Mouse (Mus musculus) MEL (cell line): ENCODE results near the gene Letm1. TPM values are rescaled to one million over a fixed set of nuclear protein-coding genes. Genes with fewer than 3 reads are reported as not detected.

Source experiments
- DNase-seq: peaks from one replicate; pipeline ENCODE4 v3.0.0; 2011; ENCODE audit warnings: low read depth, low spot score
- H3K27ac ChIP-seq: 2 replicates; pipeline ENCODE4 v1.5.1; 2012; ENCODE audit warnings: low read depth, mild to moderate bottlenecking, control low read depth, low read length, moderate library complexity; ENCODE audit not compliant: control insufficient read depth
- H3K27me3 ChIP-seq, 2 experiments: fragments of 150-350 bp in 1 of 2; sonication (generic) in 1 of 2; 2 replicates each; pipeline ENCODE4 v1.6.1; 2012; ENCODE audit warnings: low read length in 2 of 2, mild to moderate bottlenecking in 2 of 2, improper control_type of control experiment in 1 of 2, moderate library complexity in 1 of 2; ENCODE audit not compliant: insufficient read depth in 2 of 2, control insufficient read depth in 1 of 2
- H3K36me3 ChIP-seq, 2 experiments: 2 replicates each; pipeline ENCODE4 v1.6.1; 2012 to 2014; ENCODE audit warnings: low read length in 2 of 2, improper control_type of control experiment in 1 of 2, inconsistent platforms in 1 of 2, mild to moderate bottlenecking in 1 of 2; ENCODE audit not compliant: insufficient read depth in 2 of 2, control insufficient read depth in 1 of 2
- H3K4me1 ChIP-seq, 2 experiments: fragments of 150-350 bp in 1 of 2; sonication (generic) in 1 of 2; 2 replicates each; pipeline ENCODE4 v1.6.1; 2012; ENCODE audit warnings: low read length in 2 of 2, improper control_type of control experiment in 1 of 2, mild to moderate bottlenecking in 1 of 2; ENCODE audit not compliant: insufficient read depth in 2 of 2, control insufficient read depth in 1 of 2
- H3K4me3 ChIP-seq, 2 experiments: fragments of 150-350 bp in 1 of 2; sonication (generic) in 1 of 2; 2 replicates each; pipeline ENCODE4 v1.5.1; 2012; ENCODE audit warnings: low read depth in 2 of 2, low read length in 2 of 2, mild to moderate bottlenecking in 2 of 2, moderate library complexity in 2 of 2, control low read depth in 1 of 2, improper control_type of control experiment in 1 of 2; ENCODE audit not compliant: control insufficient read depth in 1 of 2, insufficient read depth in 1 of 2
- H3K79me2 ChIP-seq: 2 replicates; pipeline ENCODE4 v1.6.1; 2012; ENCODE audit warnings: mild to moderate bottlenecking, low read length, moderate library complexity; ENCODE audit not compliant: control insufficient read depth, poor library complexity, insufficient read depth
- H3K9ac ChIP-seq: 2 replicates; pipeline ENCODE4 v1.6.1; 2012; ENCODE audit warnings: low read depth, mild to moderate bottlenecking, control low read depth, low read length, moderate library complexity; ENCODE audit not compliant: control insufficient read depth, poor library complexity, severe bottlenecking
- H3K9me3 ChIP-seq: fragments of 150-350 bp; sonication (generic); replicated peaks from 2 replicates; pipeline ENCODE4 v1.6.1; 2012; ENCODE audit warnings: mild to moderate bottlenecking, low read length, improper control_type of control experiment, moderate library complexity; ENCODE audit not compliant: insufficient read depth
- BHLHE40 ChIP-seq: IDR thresholded peaks from 2 replicates; pipeline ENCODE4 v1.6.1; 2012; ENCODE audit warnings: low read depth, mild to moderate bottlenecking, inconsistent platforms, low read length, improper control_type of control experiment, borderline replicate concordance
- E2F4 ChIP-seq: IDR thresholded peaks from 2 replicates; pipeline ENCODE4 v1.6.1; 2011; ENCODE audit warnings: low read depth, low read length, improper control_type of control experiment, borderline replicate concordance
- ELF1 ChIP-seq: IDR thresholded peaks from 2 replicates; pipeline ENCODE4 v1.6.1; 2014; ENCODE audit warnings: low read depth, mild to moderate bottlenecking, inconsistent platforms, low read length, improper control_type of control experiment, moderate library complexity
- EP300 ChIP-seq, 2 experiments: IDR thresholded peaks; 2 replicates each; pipeline ENCODE4 v1.6.1; 2011; ENCODE audit warnings: improper control_type of control experiment in 2 of 2, low read length in 2 of 2, low read depth in 1 of 2, mild to moderate bottlenecking in 1 of 2
- GATA1 ChIP-seq: IDR thresholded peaks from 2 replicates; pipeline ENCODE4 v1.6.1; 2011; ENCODE audit warnings: low read depth, low read length, improper control_type of control experiment
- KAT2A ChIP-seq: conservative IDR thresholded peaks from 2 replicates; pipeline ENCODE4 v1.6.1; 2012; ENCODE audit warnings: low read depth, low read length, improper control_type of control experiment, inconsistent platforms
- MAFK ChIP-seq: IDR thresholded peaks from 2 replicates; pipeline ENCODE4 v1.6.1; 2011; ENCODE audit warnings: low read depth, mild to moderate bottlenecking, low read length, improper control_type of control experiment, borderline replicate concordance
- MEF2A ChIP-seq: IDR thresholded peaks from 2 replicates; pipeline ENCODE4 v1.6.1; 2014; ENCODE audit warnings: low read depth, mild to moderate bottlenecking, inconsistent platforms, low read length, improper control_type of control experiment; ENCODE audit not compliant: poor library complexity, insufficient replicate concordance, severe bottlenecking; ENCODE audit errors: extremely low read depth
- MYB ChIP-seq: IDR thresholded peaks from 2 replicates; pipeline ENCODE4 v1.6.1; 2011; ENCODE audit warnings: mild to moderate bottlenecking, low read depth, low read length, improper control_type of control experiment
- NELFE ChIP-seq: IDR thresholded peaks from 2 replicates; pipeline ENCODE4 v1.6.1; 2011; ENCODE audit warnings: low read depth, low read length, improper control_type of control experiment
- NRF1 ChIP-seq: IDR thresholded peaks from 2 replicates; pipeline ENCODE4 v1.6.1; 2014; ENCODE audit warnings: low read depth, mild to moderate bottlenecking, inconsistent platforms, low read length, improper control_type of control experiment, moderate library complexity; ENCODE audit not compliant: poor library complexity, insufficient read depth, severe bottlenecking
- RAD21 ChIP-seq: IDR thresholded peaks from 2 replicates; pipeline ENCODE4 v1.6.1; 2011; ENCODE audit warnings: mild to moderate bottlenecking, low read depth, low read length, improper control_type of control experiment
- RCOR1 ChIP-seq: IDR thresholded peaks from 2 replicates; pipeline ENCODE4 v1.6.1; 2012; ENCODE audit warnings: low read depth, mild to moderate bottlenecking, inconsistent platforms, low read length, improper control_type of control experiment
- SMC3 ChIP-seq: IDR thresholded peaks from 2 replicates; pipeline ENCODE4 v1.6.1; 2011; ENCODE audit warnings: low read depth, low read length, improper control_type of control experiment
- UBTF ChIP-seq: IDR thresholded peaks from 2 replicates; pipeline ENCODE4 v1.6.1; 2012; ENCODE audit warnings: low read depth, mild to moderate bottlenecking, inconsistent platforms, low read length, improper control_type of control experiment, moderate library complexity, borderline replicate concordance; ENCODE audit not compliant: insufficient read depth
- USF2 ChIP-seq, 2 experiments: IDR thresholded peaks; 2 replicates each; pipeline ENCODE4 v1.6.1; 2011 to 2012; ENCODE audit warnings: improper control_type of control experiment in 2 of 2, low read length in 2 of 2, borderline replicate concordance in 1 of 2, inconsistent platforms in 1 of 2, low read depth in 1 of 2, mild to moderate bottlenecking in 1 of 2; ENCODE audit not compliant: insufficient read depth in 1 of 2
- ZC3H11A ChIP-seq: IDR thresholded peaks from 2 replicates; pipeline ENCODE4 v1.6.1; 2012; ENCODE audit warnings: low read depth, mild to moderate bottlenecking, inconsistent platforms, low read length, improper control_type of control experiment
- ZKSCAN1 ChIP-seq: IDR thresholded peaks from 2 replicates; pipeline ENCODE4 v1.6.1; 2012; ENCODE audit warnings: low read depth, mild to moderate bottlenecking, inconsistent platforms, low read length, improper control_type of control experiment, moderate library complexity
- ZNF384 ChIP-seq: IDR thresholded peaks from 2 replicates; pipeline ENCODE4 v1.6.1; 2012; ENCODE audit warnings: low read depth, mild to moderate bottlenecking, inconsistent platforms, low read length, improper control_type of control experiment
- polyA plus RNA-seq, 2 experiments: library from polyadenylated mRNA; stranded (reverse) in 1 of 2; unstranded in 1 of 2; fragments of >175 nt in 1 of 2; fragments of >200 nt in 1 of 2; gene quantifications; 2 replicates each; pipeline versions ENCODE4 v1.2.1 to v1.2.4; 2012; ENCODE audit warnings: low replicate concordance in 2 of 2, low read depth in 1 of 2; ENCODE audit not compliant: insufficient read length in 2 of 2, insufficient read depth in 1 of 2, missing spikeins in 1 of 2
- total RNA-seq: library from RNA; depleted of rRNA; stranded (reverse); fragments of 300-350 nt; gene quantifications from 2 replicates; pipeline ENCODE4 v1.2.3, GENCODE M21; 2012

Gene Letm1
- total and polyA plus RNA-seq, 3 experiments: 59.5 to 127 (median 119) TPM

- Histone ChIP-seq H3K36me3 (no peaks in the 10 kb centered on the region), H3K27me3 (peaks cover 2 to 11% of the 10 kb centered on the region in 2 experiments), H3K4me1 (no peaks in the 10 kb centered on the region)
- TF ChIP-seq E2F4: no peak
- no peak for TF ChIP-seq USF2 (IDR thresholded peaks at IDR 0.05; ENCODE audit: borderline replicate concordance in 1 of 2, insufficient read depth in 1 of 2, low read depth in 1 of 2, low read length in 2 of 2)
- no peak for TF ChIP-seq ZC3H11A
- no peak for TF ChIP-seq MAFK
- TF ChIP-seq UBTF: no peak
- no peak for TF ChIP-seq KAT2A
- TF ChIP-seq RAD21: no peak
- TF ChIP-seq MYB: no peak
- no peak for TF ChIP-seq EP300 (IDR thresholded peaks at IDR 0.05; ENCODE audit: low read depth in 1 of 2, low read length in 2 of 2)
- no peak for TF ChIP-seq NELFE
- no peak for TF ChIP-seq BHLHE40
- TF ChIP-seq, all 39 proteins: peak for 0
- H3K9ac ChIP-seq: no peak overlapping the region
- H3K9me3 ChIP-seq: no peaks in the 10 kb centered on the region
- H3K79me2 ChIP-seq: no peaks in the 10 kb centered on the region
- DNase-seq: no peak
- no peak overlapping the region for H3K27ac ChIP-seq
- no peak overlapping the region for H3K4me3 ChIP-seq
Measured at GRCm38 (mm10) chr5:33694848-33695717, 87.5 kb downstream of the Letm1 start.

GRCm38 (mm10) chr5:33694461-33694847 lies 88.2 kb downstream of the Letm1 start:
- H3K4me3 ChIP-seq: no peak overlapping the region
- H3K9me3 ChIP-seq: no peaks in the 10 kb centered on the region
- no peak for TF ChIP-seq ZKSCAN1
- TF ChIP-seq MEF2A: no peak
- TF ChIP-seq RCOR1: no peak
- no peak for TF ChIP-seq ELF1
- no peak for TF ChIP-seq GATA1
- no peak for TF ChIP-seq NRF1
- TF ChIP-seq ZNF384: no peak
- TF ChIP-seq SMC3: no peak
- H3K4me1 ChIP-seq: no peaks in the 10 kb centered on the region
- H3K9ac ChIP-seq: no peak overlapping the region
- no peak overlapping the region for H3K27ac ChIP-seq
- H3K79me2 ChIP-seq: no peaks in the 10 kb centered on the region
- no peaks in the 10 kb centered on the region for H3K36me3 ChIP-seq
- H3K27me3 ChIP-seq: peaks cover 2 to 11% of the 10 kb centered on the region in 2 experiments
- no peak for DNase-seq
